In genomic region chr11:84871046-84871445, GRCm38 (mm10) we compare ENCODE assay signal across 8 mouse cellular contexts. TPM values are rescaled to one million over a fixed set of nuclear protein-coding genes. Genes with fewer than 3 reads are reported as not detected.
DNase-seq lines count a peak whose midpoint lies in the region; ATAC-seq and TF ChIP-seq lines count a peak whose summit lies in the region.

No protein-coding gene starts in this region.

- TF ChIP-seq EP300 in lung, postnatal 0 days (IDR thresholded peaks at IDR 0.05), result no peak

- peak; percentile 24 for ATAC-seq in lung, postnatal 0 days
- no peak for ATAC-seq in granulocyte monocyte progenitor cell, adult 5-6 weeks (replicated peaks; ENCODE audit: poor library complexity, severe bottlenecking)

- H3K27ac ChIP-seq in lung, postnatal 0 days (ENCODE audit: low read length), result peak overlapping the region; percentile 100
- peak overlapping the region; percentile 88 for H3K27ac ChIP-seq in brown adipose tissue, adult 24 weeks (replicated peaks; ENCODE audit: low read depth, low read length)
- H3K27ac ChIP-seq in hindbrain, embryonic 10.5 days, result peak overlapping the region; percentile 97
- H3K27ac ChIP-seq in macrophage, result peak overlapping the region; percentile 88

- peaks cover 5% of the 10 kb centered on the region for H3K4me1 ChIP-seq in lung, postnatal 0 days (ENCODE audit: insufficient read depth, low read depth, low read length)
- H3K4me1 ChIP-seq in brown adipose tissue, adult 24 weeks (ENCODE audit: control insufficient read depth, insufficient read depth, insufficient read length, low read length), result peaks cover 5% of the 10 kb centered on the region; the same call in 1 of the 2 replicates
- H3K4me1 ChIP-seq in hindbrain, embryonic 10.5 days (replicated peaks), result peaks cover 41% of the 10 kb centered on the region

- peak; percentile 66 for DNase-seq in lung, postnatal 0 days (ENCODE audit: low spot score)
- DNase-seq in lung, postnatal 10 days, result no peak
- DNase-seq in hindbrain, embryonic 10.5 days (ENCODE audit: low spot score), result no peak
- DNase-seq in ovary, postnatal 14 days (ENCODE audit: low spot score), result no peak
- DNase-seq in spleen, postnatal 4 days (ENCODE audit: low spot score in 2 of 2), result no peak

- H3K9me3 ChIP-seq in lung, postnatal 0 days (ENCODE audit: low read length), result no peaks in the 10 kb centered on the region
- H3K9me3 ChIP-seq in hindbrain, embryonic 10.5 days, result no peaks in the 10 kb centered on the region

- WGBS in lung, postnatal 0 days, result 1% methylated on average over 10 of the region's 10 CpGs
- WGBS in hindbrain, embryonic 10.5 days, result 3% methylated on average over 10 of the region's 10 CpGs
- WGBS in macrophage (ENCODE audit: missing documents), result 0% methylated on average over 10 of the region's 10 CpGs

- H3K4me2 ChIP-seq in lung, postnatal 0 days (replicated peaks; ENCODE audit: low read depth, low read length), result peak overlapping the region; percentile 62

- H3K4me3 ChIP-seq in lung, postnatal 0 days (ENCODE audit: low read depth, low read length), result peak overlapping the region; percentile 87
- H3K4me3 ChIP-seq in brown adipose tissue, adult 24 weeks (ENCODE audit: insufficient read depth, low read depth, low read length), result peak overlapping the region; percentile 69
- peak overlapping the region; percentile 96 for H3K4me3 ChIP-seq in hindbrain, embryonic 10.5 days
- peak overlapping the region; percentile 88 for H3K4me3 ChIP-seq in macrophage (ENCODE audit: inconsistent target)

- peaks cover 53% of the 10 kb centered on the region for H3K79me2 ChIP-seq in macrophage (ENCODE audit: inconsistent target)

- TF ChIP-seq CTCF in lung, postnatal 0 days (IDR thresholded peaks at IDR 0.05), result no peak

- peak overlapping the region; percentile 85 for H3K9ac ChIP-seq in lung, postnatal 0 days (replicated peaks; ENCODE audit: low read depth)

- H3K36me3 ChIP-seq in lung, postnatal 0 days (ENCODE audit: insufficient read depth, low read length), result no peaks in the 10 kb centered on the region
- H3K36me3 ChIP-seq in hindbrain, embryonic 10.5 days, result peaks cover 11% of the 10 kb centered on the region
- H3K36me3 ChIP-seq in macrophage (ENCODE audit: inconsistent target), result no peaks in the 10 kb centered on the region; the same call in 1 of the 2 replicates

- H3K27me3 ChIP-seq in lung, postnatal 0 days (replicated peaks; ENCODE audit: insufficient read depth, low read length), result no peaks in the 10 kb centered on the region
- no peaks in the 10 kb centered on the region for H3K27me3 ChIP-seq in hindbrain, embryonic 10.5 days (ENCODE audit: insufficient read depth, poor library complexity, severe bottlenecking)

RNA-seq across cellular contexts. Expression of gene Ggnbp2, which starts 0.4 kb away (rescaled TPM):
- polyA plus RNA-seq in lung, postnatal 0 days (2015; fragmentation: Nextera tagmentation; extraction: Ambion mirVana), result 56.4 and 57.3 TPM in 2 replicates
- 60.0 and 66.9 TPM in 2 replicates for polyA plus RNA-seq in brown adipose tissue, adult 24 weeks (2012; ENCODE audit: insufficient read depth, insufficient read length, missing spikeins)
- polyA plus RNA-seq in hindbrain, embryonic 10.5 days (2016; fragmentation: Nextera tagmentation; extraction: Ambion mirVana), result 53.4 and 56.5 TPM in 2 replicates
- total RNA-seq in macrophage (2018; cell fraction: chromatin; rRNA removed), result 100 to 1,000 TPM; 270 to 557 (median 405) TPM
- 100 to 1,000 TPM in 6 of 26 experiments, 10 to 100 TPM in 20; 60.0 to 117 (median 90.2) TPM for total RNA-seq in macrophage (2018; cell fraction: cytosol; rRNA removed)
- 100 to 1,000 TPM; 150 to 314 (median 228) TPM for total RNA-seq in macrophage (2018; cell fraction: nucleus; rRNA removed)
- polyA plus RNA-seq in macrophage (2018), result 70.8 to 80.2 TPM (median 75.8 TPM) in 3 replicates
- total RNA-seq in granulocyte monocyte progenitor cell, adult 5-6 weeks (2014; fragmentation: Nextera tagmentation), result 72.0 and 78.9 TPM in 2 replicates
- 78.5 and 110 TPM in 2 replicates for total RNA-seq in granulocyte monocyte progenitor cell, adult 5-6 weeks (2017)

RNA-seq across cellular contexts. Expression of gene Myo19, which starts 8.9 kb away (rescaled TPM):
- polyA plus RNA-seq in lung, postnatal 0 days (2015; fragmentation: Nextera tagmentation; extraction: Ambion mirVana), result 2.6 and 3.3 TPM in 2 replicates
- 3.5 and 3.6 TPM in 2 replicates for polyA plus RNA-seq in brown adipose tissue, adult 24 weeks (2012; ENCODE audit: insufficient read depth, insufficient read length, missing spikeins)
- polyA plus RNA-seq in hindbrain, embryonic 10.5 days (2016; fragmentation: Nextera tagmentation; extraction: Ambion mirVana), result 9.9 and 11.3 TPM in 2 replicates
- total RNA-seq in macrophage (2018; cell fraction: chromatin; rRNA removed), result 10 to 100 TPM in 3 of 26 experiments, 1 to 10 TPM in 23; 2.3 to 11.8 (median 7.5) TPM
- 1 to 10 TPM in 22 of 26 experiments, under 1 TPM in 4; 0.76 to 1.8 (median 1.4) TPM for total RNA-seq in macrophage (2018; cell fraction: cytosol; rRNA removed)
- total RNA-seq in macrophage (2018; cell fraction: nucleus; rRNA removed), result 10 to 100 TPM in 1 of 26 experiments, 1 to 10 TPM in 25; 1.5 to 16.8 (median 3.7) TPM
- polyA plus RNA-seq in macrophage (2018), result 1.1 to 3.6 TPM (median 1.7 TPM) in 3 replicates
- total RNA-seq in granulocyte monocyte progenitor cell, adult 5-6 weeks (2014; fragmentation: Nextera tagmentation), result 10.7 and 13.4 TPM in 2 replicates
- 5.1 and 5.2 TPM in 2 replicates for total RNA-seq in granulocyte monocyte progenitor cell, adult 5-6 weeks (2017)

RNA-seq across cellular contexts. Expression of gene Pigw, which starts 9.0 kb away (rescaled TPM):
- polyA plus RNA-seq in lung, postnatal 0 days (2015; fragmentation: Nextera tagmentation; extraction: Ambion mirVana), result 1.1 and 1.5 TPM in 2 replicates
- polyA plus RNA-seq in brown adipose tissue, adult 24 weeks (2012; ENCODE audit: insufficient read depth, insufficient read length, missing spikeins), result 3.5 and 4.7 TPM in 2 replicates
- 2.6 and 2.7 TPM in 2 replicates for polyA plus RNA-seq in hindbrain, embryonic 10.5 days (2016; fragmentation: Nextera tagmentation; extraction: Ambion mirVana)
- 10 to 100 TPM in 1 of 26 experiments, 1 to 10 TPM in 24, under 1 TPM in 1; 0.95 to 11.3 (median 3.7) TPM for total RNA-seq in macrophage (2018; cell fraction: chromatin; rRNA removed)
- total RNA-seq in macrophage (2018; cell fraction: cytosol; rRNA removed), result 1 to 10 TPM; 1.7 to 4.8 (median 3.1) TPM
- 10 to 100 TPM in 8 of 26 experiments, 1 to 10 TPM in 18; 2.6 to 17.9 (median 5.4) TPM for total RNA-seq in macrophage (2018; cell fraction: nucleus; rRNA removed)
- polyA plus RNA-seq in macrophage (2018), result 3.5 to 7.1 TPM (median 4.7 TPM) in 3 replicates
- 5.0 and 5.8 TPM in 2 replicates for total RNA-seq in granulocyte monocyte progenitor cell, adult 5-6 weeks (2014; fragmentation: Nextera tagmentation)
- 7.8 and 8.3 TPM in 2 replicates for total RNA-seq in granulocyte monocyte progenitor cell, adult 5-6 weeks (2017)

RNA-seq across cellular contexts. Expression of gene Dhrs11, which starts 42.3 kb away (rescaled TPM):
- polyA plus RNA-seq in lung, postnatal 0 days (2015; fragmentation: Nextera tagmentation; extraction: Ambion mirVana), result 9.1 and 9.3 TPM in 2 replicates
- 18.6 and 22.3 TPM in 2 replicates for polyA plus RNA-seq in brown adipose tissue, adult 24 weeks (2012; ENCODE audit: insufficient read depth, insufficient read length, missing spikeins)
- 13.1 and 15.1 TPM in 2 replicates for polyA plus RNA-seq in hindbrain, embryonic 10.5 days (2016; fragmentation: Nextera tagmentation; extraction: Ambion mirVana)
- total RNA-seq in macrophage (2018; cell fraction: chromatin; rRNA removed), result 10 to 100 TPM in 25 of 26 experiments, 1 to 10 TPM in 1; 8.8 to 47.1 (median 25.1) TPM
- 10 to 100 TPM in 23 of 26 experiments, 1 to 10 TPM in 3; 9.0 to 18.3 (median 13.4) TPM for total RNA-seq in macrophage (2018; cell fraction: cytosol; rRNA removed)
- 10 to 100 TPM in 22 of 26 experiments, 1 to 10 TPM in 4; 6.6 to 31.7 (median 19.1) TPM for total RNA-seq in macrophage (2018; cell fraction: nucleus; rRNA removed)
- 10.0 to 13.7 TPM (median 11.9 TPM) in 3 replicates for polyA plus RNA-seq in macrophage (2018)
- total RNA-seq in granulocyte monocyte progenitor cell, adult 5-6 weeks (2014; fragmentation: Nextera tagmentation), result 20.6 and 38.4 TPM in 2 replicates
- 14.9 and 15.9 TPM in 2 replicates for total RNA-seq in granulocyte monocyte progenitor cell, adult 5-6 weeks (2017)

RNA-seq across cellular contexts. Expression of gene Znhit3, which starts 45.1 kb away (rescaled TPM):
- 24.1 and 27.5 TPM in 2 replicates for polyA plus RNA-seq in lung, postnatal 0 days (2015; fragmentation: Nextera tagmentation; extraction: Ambion mirVana)
- 18.5 and 22.0 TPM in 2 replicates for polyA plus RNA-seq in brown adipose tissue, adult 24 weeks (2012; ENCODE audit: insufficient read depth, insufficient read length, missing spikeins)
- polyA plus RNA-seq in hindbrain, embryonic 10.5 days (2016; fragmentation: Nextera tagmentation; extraction: Ambion mirVana), result 87.0 and 93.5 TPM in 2 replicates
- total RNA-seq in macrophage (2018; cell fraction: chromatin; rRNA removed), result 10 to 100 TPM in 11 of 26 experiments, 1 to 10 TPM in 14, not detected in 1; 2.4 to 15.1 (median 9.5) TPM
- 10 to 100 TPM in 10 of 26 experiments, 1 to 10 TPM in 16; 6.0 to 12.8 (median 9.4) TPM for total RNA-seq in macrophage (2018; cell fraction: cytosol; rRNA removed)
- total RNA-seq in macrophage (2018; cell fraction: nucleus; rRNA removed), result 10 to 100 TPM in 7 of 26 experiments, 1 to 10 TPM in 19; 1.5 to 14.5 (median 6.1) TPM
- polyA plus RNA-seq in macrophage (2018), result 6.5 to 17.6 TPM (median 8.5 TPM) in 3 replicates
- total RNA-seq in granulocyte monocyte progenitor cell, adult 5-6 weeks (2014; fragmentation: Nextera tagmentation), result 28.3 and 36.0 TPM in 2 replicates
- 32.6 and 46.7 TPM in 2 replicates for total RNA-seq in granulocyte monocyte progenitor cell, adult 5-6 weeks (2017)
